Mouse (Mus musculus): ENCODE measurements around the gene Mvb12b. TPM values are rescaled to one million over a fixed set of nuclear protein-coding genes. Genes with fewer than 3 reads are reported as not detected.

The Mvb12b gene
- polyA plus RNA-seq, 1 experiment from 2014 or later: 57.8 TPM

- Histone ChIP-seq H3K4me1 (peaks cover 28% of the 10 kb centered on the region), H3K27me3 (replicated peaks) (no peaks in the 10 kb centered on the region), H3K4me2 (replicated peaks) (no peak overlapping the region), H3K36me3 (peaks cover 39% of the 10 kb centered on the region), H3K27ac (no peak overlapping the region), H3K9ac (no peak overlapping the region), H3K4me3 (no peak overlapping the region), H3K9me3 (no peaks in the 10 kb centered on the region)
- 80% methylated on average over 10 of the region's 10 CpGs for WGBS
- ATAC-seq (ENCODE audit: low FRiP score, low read depth): no peak
Observed at GRCm38 (mm10) chr2:33869689-33870343, 17.9 kb downstream of the Mvb12b start.

GRCm38 (mm10) chr2:33868996-33869688 lies 18.6 kb downstream of the Mvb12b start:
- H3K4me3 ChIP-seq: no peak overlapping the region
- no peak overlapping the region for H3K4me2 ChIP-seq (replicated peaks)
- H3K9ac ChIP-seq: no peak overlapping the region
- no peak overlapping the region for H3K27ac ChIP-seq
- 82% methylated on average over 5 of the region's 5 CpGs for WGBS
- peaks cover 37% of the 10 kb centered on the region for H3K36me3 ChIP-seq
- H3K4me1 ChIP-seq: peaks cover 26% of the 10 kb centered on the region
- no peak for ATAC-seq (ENCODE audit: low FRiP score, low read depth)
- H3K27me3 ChIP-seq (replicated peaks): no peaks in the 10 kb centered on the region
- no peaks in the 10 kb centered on the region for H3K9me3 ChIP-seq

- Histone ChIP-seq H3K4me3 (no peak overlapping the region), H3K4me1 (peaks cover 26% of the 10 kb centered on the region), H3K9me3 (no peaks in the 10 kb centered on the region), H3K27ac (no peak overlapping the region), H3K4me2 (replicated peaks) (no peak overlapping the region), H3K36me3 (peaks cover 31% of the 10 kb centered on the region), H3K9ac (no peak overlapping the region), H3K27me3 (replicated peaks) (no peaks in the 10 kb centered on the region)
- WGBS: 82% methylated on average over 4 of the region's 4 CpGs
- ATAC-seq (ENCODE audit: low FRiP score, low read depth): no peak
Observed at GRCm38 (mm10) chr2:33868322-33868721, 19.4 kb downstream of the Mvb12b start.

- no peaks in the 10 kb centered on the region for H3K27me3 ChIP-seq (replicated peaks)
- H3K36me3 ChIP-seq: peaks cover 3% of the 10 kb centered on the region; the same call in 1 of the 2 replicates
- WGBS: 63% methylated on average over 2 of the region's 2 CpGs
- H3K9me3 ChIP-seq: no peaks in the 10 kb centered on the region
- H3K4me1 ChIP-seq: peaks cover 17% of the 10 kb centered on the region; the same call in 1 of the 2 replicates
- no peak overlapping the region for H3K9ac ChIP-seq
- no peak overlapping the region for H3K4me3 ChIP-seq
- H3K27ac ChIP-seq: no peak overlapping the region
- ATAC-seq (ENCODE audit: low FRiP score, low read depth): no peak
- H3K4me2 ChIP-seq (replicated peaks): no peak overlapping the region
Observed at GRCm38 (mm10) chr2:33856746-33857145, 31.0 kb downstream of the Mvb12b start.

- H3K4me1 ChIP-seq: peaks cover 17% of the 10 kb centered on the region; the same call in 1 of the 2 replicates
- peaks cover 9% of the 10 kb centered on the region for H3K36me3 ChIP-seq
- H3K9ac ChIP-seq: no peak overlapping the region
- no peak for ATAC-seq (ENCODE audit: low FRiP score, low read depth)
- 84% methylated on average over 11 of the region's 11 CpGs for WGBS
- H3K4me3 ChIP-seq: no peak overlapping the region
- H3K27me3 ChIP-seq (replicated peaks): no peaks in the 10 kb centered on the region
- H3K27ac ChIP-seq: no peak overlapping the region
- no peak overlapping the region for H3K4me2 ChIP-seq (replicated peaks)
- no peaks in the 10 kb centered on the region for H3K9me3 ChIP-seq
Observed at GRCm38 (mm10) chr2:33853011-33853976, 34.5 kb downstream of the Mvb12b start.

- WGBS: 82% methylated on average over 11 of the region's 11 CpGs
- H3K9me3 ChIP-seq: no peaks in the 10 kb centered on the region
- H3K36me3 ChIP-seq: peaks cover 18% of the 10 kb centered on the region
- no peak overlapping the region for H3K9ac ChIP-seq
- H3K4me1 ChIP-seq: peaks cover 19% of the 10 kb centered on the region
- H3K27me3 ChIP-seq (replicated peaks): no peaks in the 10 kb centered on the region
- no peak overlapping the region for H3K4me2 ChIP-seq (replicated peaks)
- ATAC-seq (ENCODE audit: low FRiP score, low read depth): no peak
- H3K27ac ChIP-seq: no peak overlapping the region
- no peak overlapping the region for H3K4me3 ChIP-seq
Observed at GRCm38 (mm10) chr2:33847196-33847834, 40.4 kb downstream of the Mvb12b start.

GRCm38 (mm10) chr2:33846635-33847034 lies 41.1 kb downstream of the Mvb12b start:
- no peak for ATAC-seq (ENCODE audit: low FRiP score, low read depth)
- peaks cover 18% of the 10 kb centered on the region for H3K36me3 ChIP-seq
- no peak overlapping the region for H3K4me3 ChIP-seq
- WGBS: 49% methylated on average over 4 of the region's 4 CpGs
- no peak overlapping the region for H3K4me2 ChIP-seq (replicated peaks)
- H3K27ac ChIP-seq: no peak overlapping the region
- no peaks in the 10 kb centered on the region for H3K9me3 ChIP-seq
- H3K9ac ChIP-seq: no peak overlapping the region
- peaks cover 19% of the 10 kb centered on the region for H3K4me1 ChIP-seq
- no peaks in the 10 kb centered on the region for H3K27me3 ChIP-seq (replicated peaks)

GRCm38 (mm10) chr2:33843642-33844041 lies 44.1 kb downstream of the Mvb12b start:
- Histone ChIP-seq H3K27me3 (replicated peaks) (no peaks in the 10 kb centered on the region), H3K4me1 (peaks cover 34% of the 10 kb centered on the region), H3K9ac (no peak overlapping the region), H3K4me2 (replicated peaks) (no peak overlapping the region), H3K36me3 (peaks cover 9% of the 10 kb centered on the region; the same call in 1 of the 2 replicates), H3K9me3 (no peaks in the 10 kb centered on the region), H3K4me3 (no peak overlapping the region), H3K27ac (no peak overlapping the region; the same call in 1 of the 2 replicates)
- ATAC-seq (ENCODE audit: low FRiP score, low read depth): no peak
- WGBS: 74% methylated on average over 2 of the region's 2 CpGs

- Histone ChIP-seq H3K4me2 (replicated peaks) (no peak overlapping the region), H3K9me3 (no peaks in the 10 kb centered on the region), H3K27me3 (replicated peaks) (no peaks in the 10 kb centered on the region), H3K9ac (no peak overlapping the region), H3K36me3 (peaks cover 12% of the 10 kb centered on the region; the same call in 1 of the 2 replicates), H3K4me1 (peaks cover 39% of the 10 kb centered on the region), H3K4me3 (no peak overlapping the region), H3K27ac (no peak overlapping the region; the same call in 1 of the 2 replicates)
- no peak for ATAC-seq (ENCODE audit: low FRiP score, low read depth)
- WGBS: 97% methylated on average over 2 of the region's 2 CpGs
Observed at GRCm38 (mm10) chr2:33842983-33843577, 44.7 kb downstream of the Mvb12b start.

- ATAC-seq (ENCODE audit: low FRiP score, low read depth): no peak
- H3K27ac ChIP-seq: no peak overlapping the region
- no peaks in the 10 kb centered on the region for H3K9me3 ChIP-seq
- no peaks in the 10 kb centered on the region for H3K27me3 ChIP-seq (replicated peaks)
- WGBS: 88% methylated on average over 4 of the region's 4 CpGs
- no peak overlapping the region for H3K9ac ChIP-seq
- H3K36me3 ChIP-seq: peaks cover 18% of the 10 kb centered on the region; the same call in 1 of the 2 replicates
- H3K4me3 ChIP-seq: no peak overlapping the region
- H3K4me2 ChIP-seq (replicated peaks): no peak overlapping the region
- peaks cover 39% of the 10 kb centered on the region for H3K4me1 ChIP-seq
Observed at GRCm38 (mm10) chr2:33841980-33842379, 45.8 kb downstream of the Mvb12b start.

- H3K27ac ChIP-seq: no peak overlapping the region
- 39% methylated on average over 3 of the region's 3 CpGs for WGBS
Observed at GRCm38 (mm10) chr2:33840483-33840882, 47.3 kb downstream of the Mvb12b start.

More at GRCm38 (mm10) chr2:33840483-33840882, 47.3 kb downstream of the Mvb12b start:
- H3K9me3 ChIP-seq: no peaks in the 10 kb centered on the region
- H3K4me1 ChIP-seq: peaks cover 40% of the 10 kb centered on the region
- H3K4me3 ChIP-seq: no peak overlapping the region
- H3K9ac ChIP-seq: no peak overlapping the region
- no peak for ATAC-seq (ENCODE audit: low FRiP score, low read depth)
- no peak overlapping the region for H3K4me2 ChIP-seq (replicated peaks)
- no peaks in the 10 kb centered on the region for H3K27me3 ChIP-seq (replicated peaks)
- H3K36me3 ChIP-seq: peaks cover 16% of the 10 kb centered on the region; the same call in 1 of the 2 replicates
